Mouse (Mus musculus) midbrain, embryonic 15.5 days (tissue): ENCODE results near the gene Tollip. TPM values are rescaled to one million over a fixed set of nuclear protein-coding genes. Genes with fewer than 3 reads are reported as not detected.

Experiments used
- ATAC-seq: fragments of 200-750 bp; cut with Nextera tagmentation; replicated peaks from 2 replicates; pipeline ENCODE4 v1.8.0; 2017; ENCODE audit warnings: moderate TSS enrichment
- H3K27ac ChIP-seq: fragments of 300-500 bp; sonication (generic); 2 replicates; pipeline ENCODE4 v1.5.1; 2015; ENCODE audit warnings: mild to moderate bottlenecking, inconsistent platforms
- H3K27me3 ChIP-seq: fragments of 300-500 bp; sonication (generic); replicated peaks from 2 replicates; pipeline ENCODE4 v1.6.1; 2015; ENCODE audit warnings: inconsistent platforms
- H3K36me3 ChIP-seq: fragments of 300-500 bp; sonication (generic); replicated peaks from 2 replicates; pipeline ENCODE4 v1.6.1; 2015; ENCODE audit warnings: inconsistent platforms
- H3K4me1 ChIP-seq: fragments of 300-500 bp; sonication (generic); 2 replicates; pipeline ENCODE4 v1.6.1; 2015; ENCODE audit warnings: inconsistent platforms
- H3K4me2 ChIP-seq: fragments of 300-500 bp; sonication (generic); 2 replicates; pipeline ENCODE4 v1.6.1; 2015; ENCODE audit warnings: inconsistent platforms, mild to moderate bottlenecking, moderate library complexity
- H3K4me3 ChIP-seq: fragments of 300-500 bp; sonication (generic); 2 replicates; pipeline ENCODE4 v1.5.1; 2015; ENCODE audit warnings: mild to moderate bottlenecking, inconsistent platforms
- H3K9ac ChIP-seq: fragments of 300-500 bp; sonication (generic); 2 replicates; pipeline ENCODE4 v1.6.1; 2015; ENCODE audit warnings: mild to moderate bottlenecking, inconsistent platforms
- H3K9me3 ChIP-seq: fragments of 300-500 bp; sonication (generic); 2 replicates; pipeline ENCODE4 v1.6.1; 2016; ENCODE audit warnings: inconsistent platforms
- WGBS: fragments of 180-500 bp; shearing (Covaris S2); methylation state at CpG from one replicate; pipeline ENCODE4 v1.1.7; 2015; ENCODE audit warnings: mixed read lengths; 5-methylcytosine and 5-hydroxymethylcytosine counted together
- polyA plus RNA-seq: library from polyadenylated mRNA; unstranded; fragments of >200 nt; fragmentation: Nextera tagmentation; extraction: Ambion mirVana; gene quantifications from 2 replicates; pipeline ENCODE4 v1.2.1, GENCODE M21; 2015

Tollip gene
- polyA plus RNA-seq, 1 experiment from 2014 or later = 82.6 TPM

- ATAC-seq = no peak
- H3K4me3 ChIP-seq = no peak overlapping the region
- H3K9ac ChIP-seq = no peak overlapping the region
- H3K36me3 ChIP-seq = no peaks in the 10 kb centered on the region
- H3K4me1 ChIP-seq = no peaks in the 10 kb centered on the region
- no peak overlapping the region for H3K27ac ChIP-seq
- H3K9me3 ChIP-seq = no peaks in the 10 kb centered on the region
- H3K27me3 ChIP-seq = no peaks in the 10 kb centered on the region
- no peak overlapping the region for H3K4me2 ChIP-seq
- WGBS = 76% methylated on average over 8 of the region's 8 CpGs
Observed at GRCm38 (mm10) chr7:141836423-141836822, 81.9 kb downstream of the Tollip start.

GRCm38 (mm10) chr7:141835941-141836340, 82.4 kb downstream of the Tollip start:
- Histone ChIP-seq H3K4me3 (no peak overlapping the region), H3K9ac (no peak overlapping the region), H3K9me3 (no peaks in the 10 kb centered on the region), H3K27me3 (no peaks in the 10 kb centered on the region), H3K4me2 (no peak overlapping the region), H3K36me3 (no peaks in the 10 kb centered on the region), H3K4me1 (no peaks in the 10 kb centered on the region), H3K27ac (no peak overlapping the region)
- ATAC-seq = no peak
- WGBS = 81% methylated on average over 7 of the region's 7 CpGs

Other genes with a start within 250 kb of the Tollip start
- 0.15 and 0.38 TPM in 2 replicates for gene Muc2, start 228.2 kb downstream of the Tollip start, polyA plus RNA-seq
- not detected in 2 replicates for gene Muc5ac, start 129.5 kb downstream of the Tollip start, polyA plus RNA-seq
- 0.03 and 0.04 TPM in 2 replicates for gene Muc5b, start 79.4 kb downstream of the Tollip start, polyA plus RNA-seq
- gene Brsk2, start 31.2 kb upstream of the Tollip start, polyA plus RNA-seq = 24.7 and 25.9 TPM in 2 replicates
- 53.9 and 57.8 TPM in 2 replicates for gene Mob2, start 142.6 kb upstream of the Tollip start, polyA plus RNA-seq
- gene Dusp8, start 177.3 kb upstream of the Tollip start, polyA plus RNA-seq = 134 and 135 TPM in 2 replicates
- 0.36 and 0.65 TPM in 2 replicates for gene Gm45618, start 202.2 kb upstream of the Tollip start, polyA plus RNA-seq
- gene Gm39115, start 217.5 kb upstream of the Tollip start, polyA plus RNA-seq = not detected in 2 replicates
- gene Gm45337, start 226.1 kb upstream of the Tollip start, polyA plus RNA-seq = not detected in 2 replicates
- gene Gm29735, start 238.6 kb upstream of the Tollip start, polyA plus RNA-seq = not detected in 2 replicates
- not detected in 2 replicates for gene Gm4553, start 247.2 kb upstream of the Tollip start, polyA plus RNA-seq